Mouse (Mus musculus): Measurements from ENCODE around the gene Pramef20. TPM values are rescaled to one million over a fixed set of nuclear protein-coding genes. Genes with fewer than 3 reads are reported as not detected.
"Not testable (repeated sequence)": the region's sequence is repeated elsewhere in the genome, so short reads cannot be mapped to it uniquely, and the experiment has no call there.

Pramef20 gene
- not detected in 2 replicates for polyA plus RNA-seq (2016; fragmentation: Nextera tagmentation; extraction: Ambion mirVana)

DNA sequence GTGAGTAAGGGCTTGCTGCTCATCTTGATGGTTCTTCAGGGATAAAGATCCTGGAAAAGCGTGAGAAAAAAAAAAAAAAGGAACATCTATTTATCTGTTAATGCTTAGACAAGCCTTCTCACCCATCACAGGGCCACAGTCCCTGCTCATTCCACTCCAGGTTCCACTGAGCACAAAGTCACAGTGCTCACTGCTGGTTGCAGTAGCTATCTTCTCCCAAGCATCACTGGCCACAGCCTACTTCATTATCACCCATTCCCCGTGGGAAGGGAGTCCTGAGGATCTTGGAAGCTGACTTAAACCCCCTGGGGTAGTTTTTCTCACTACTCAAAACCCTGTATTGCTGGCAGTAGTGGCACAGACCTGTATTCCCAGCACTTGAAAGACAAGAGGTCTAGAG, at the start of gene Pramef20:
Gene Pramef20 (minus strand): TSS at position 23 of the 400 bp plus-strand sequence.
- no peaks in the 10 kb centered on the region for H3K4me1 ChIP-seq
- no peak for ATAC-seq (ENCODE audit: low FRiP score)
- H3K27me3 ChIP-seq = no peaks in the 10 kb centered on the region
- no peak within 1 kb of the TSS for H3K27ac ChIP-seq
- peaks cover 28% of the 10 kb centered on the region for H3K9me3 ChIP-seq (replicated peaks)
- H3K4me3 ChIP-seq = no peak within 1 kb of the TSS
- H3K4me2 ChIP-seq (replicated peaks) = no peak within 1 kb of the TSS
- H3K36me3 ChIP-seq = no peaks in the 10 kb centered on the region
- H3K9ac ChIP-seq = no peak within 1 kb of the TSS
- 53% methylated on average over 2 of the region's 2 CpGs for WGBS

DNA sequence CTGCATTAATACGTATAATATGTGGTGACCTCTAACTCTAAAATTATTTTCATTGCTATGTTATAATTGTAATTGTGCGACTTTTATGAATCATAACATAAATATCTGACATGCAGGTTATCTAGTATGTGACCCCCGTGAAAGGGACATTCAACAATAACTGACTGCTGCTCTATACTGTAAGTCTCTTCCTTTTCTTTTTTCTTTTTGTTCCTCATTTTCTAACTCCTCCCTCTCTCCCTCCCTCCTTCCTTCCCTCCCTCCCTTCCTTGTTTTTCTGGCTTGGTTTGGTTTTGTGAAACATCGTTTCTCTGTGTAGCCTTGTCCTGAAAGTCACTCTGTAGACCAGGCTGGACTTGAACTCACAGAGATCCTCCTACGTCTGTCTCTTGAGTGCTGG, 46.9 kb upstream of the Pramef20 start:
- no peak for ATAC-seq (ENCODE audit: low FRiP score)

DNA sequence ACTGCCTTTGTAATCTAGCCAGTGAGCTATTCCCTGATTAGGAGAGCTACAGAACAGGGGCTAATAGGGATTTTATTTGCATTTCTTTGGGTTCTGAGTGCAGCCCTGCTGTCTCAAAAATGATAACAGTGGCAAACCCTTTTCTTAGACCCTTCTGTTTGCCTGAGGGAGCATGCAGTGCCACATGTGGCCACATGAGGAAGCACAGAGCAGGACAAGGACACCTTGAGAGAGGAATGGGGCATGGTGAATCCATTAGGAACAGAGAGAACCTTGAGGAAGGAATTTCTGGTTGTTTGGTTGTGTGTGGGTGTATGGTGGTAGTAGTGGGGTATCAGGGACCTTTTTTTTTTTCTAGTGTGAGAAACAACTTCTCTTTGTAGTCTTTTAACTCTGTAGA, 42.9 kb upstream of the Pramef20 start:
- Histone ChIP-seq H3K36me3 (no peaks in the 10 kb centered on the region), H3K4me1 (no peaks in the 10 kb centered on the region), H3K27ac (no peak overlapping the region), H3K9me3 (replicated peaks) (peaks cover 27% of the 10 kb centered on the region), H3K4me2 (replicated peaks) (no peak overlapping the region), H3K4me3 (no peak overlapping the region), H3K27me3 (no peaks in the 10 kb centered on the region), H3K9ac (no peak overlapping the region)
- no peak for ATAC-seq (ENCODE audit: low FRiP score)

More for the DNA sequence above, 46.9 kb upstream of the Pramef20 start:
- no peak overlapping the region for H3K4me3 ChIP-seq
- H3K9ac ChIP-seq = no peak overlapping the region
- no peaks in the 10 kb centered on the region for H3K36me3 ChIP-seq
- WGBS = 82% methylated on average over 5 of the region's 5 CpGs
- peaks cover 22% of the 10 kb centered on the region; the same call in 1 of the 2 replicates for H3K9me3 ChIP-seq (replicated peaks)
- no peaks in the 10 kb centered on the region for H3K4me1 ChIP-seq
- H3K27ac ChIP-seq = no peak overlapping the region
- no peak overlapping the region for H3K4me2 ChIP-seq (replicated peaks)
- H3K27me3 ChIP-seq = no peaks in the 10 kb centered on the region

DNA sequence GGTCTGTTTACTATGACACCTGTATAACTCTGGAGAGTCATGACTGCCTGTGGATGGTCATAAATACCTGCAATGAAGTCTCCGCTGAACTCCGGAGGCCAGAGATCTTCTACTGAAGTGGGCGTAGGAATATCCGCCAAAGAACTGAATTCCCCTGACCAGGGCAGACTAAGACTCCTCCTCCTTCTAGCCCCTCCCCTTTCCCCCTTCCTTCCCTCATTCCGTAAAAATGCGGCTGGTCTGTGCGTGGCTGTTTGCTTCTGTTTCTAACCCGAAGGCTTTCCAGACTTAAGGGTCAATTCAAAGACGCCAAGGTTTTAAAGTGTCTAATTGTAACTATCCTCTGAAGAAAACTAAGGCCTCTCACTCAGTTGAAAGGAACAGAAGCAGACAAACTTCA, 30.6 kb upstream of the Pramef20 start, which contains the start of gene Pramef12:
Gene Pramef12 (minus strand): TSS at position 175 of the 400 bp plus-strand sequence.
- H3K4me3 ChIP-seq = no peak within 1 kb of the TSS
- no peak within 1 kb of the TSS for H3K9ac ChIP-seq
- no peak within 1 kb of the TSS for H3K4me2 ChIP-seq (replicated peaks)
- no peak within 1 kb of the TSS for H3K27ac ChIP-seq
- H3K9me3 ChIP-seq (replicated peaks) = 0 out of 2 replicates have a peak, but pooled peaks cover 14% of the 10 kb centered on the region
- no peak for ATAC-seq (ENCODE audit: low FRiP score)
- H3K36me3 ChIP-seq = no peaks in the 10 kb centered on the region
- H3K27me3 ChIP-seq = no peaks in the 10 kb centered on the region
- no peaks in the 10 kb centered on the region for H3K4me1 ChIP-seq
- 81% methylated on average over 9 of the region's 9 CpGs for WGBS

DNA sequence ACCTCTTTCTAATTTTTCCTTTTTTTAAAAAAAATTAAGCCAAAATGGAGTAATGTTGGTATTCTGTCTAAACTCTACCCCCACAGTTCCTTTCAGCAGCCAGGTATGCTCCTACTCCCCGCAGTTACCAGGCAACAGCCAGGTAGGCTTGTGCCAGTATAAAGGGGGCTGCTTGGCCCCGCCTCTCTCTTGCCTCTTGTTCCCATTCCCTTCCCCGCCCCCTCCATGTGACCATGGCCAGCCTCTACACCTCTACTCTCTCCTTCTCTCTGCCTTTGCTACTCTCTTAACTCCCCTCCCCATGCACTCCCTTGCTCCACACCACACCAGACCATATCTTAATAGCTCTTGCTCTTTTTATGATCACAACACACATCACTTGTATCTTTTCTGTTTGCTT, 28.5 kb upstream of the Pramef20 start:
- Histone ChIP-seq H3K4me1 (no peaks in the 10 kb centered on the region), H3K4me3 (no peak overlapping the region), H3K9ac (no peak overlapping the region), H3K27ac (no peak overlapping the region), H3K27me3 (no peaks in the 10 kb centered on the region), H3K36me3 (no peaks in the 10 kb centered on the region), H3K4me2 (replicated peaks) (no peak overlapping the region), H3K9me3 (replicated peaks) (0 out of 2 replicates have a peak, but pooled peaks cover 13% of the 10 kb centered on the region)
- ATAC-seq (ENCODE audit: low FRiP score) = no peak
- WGBS = 61% methylated on average over 3 of the region's 3 CpGs

DNA sequence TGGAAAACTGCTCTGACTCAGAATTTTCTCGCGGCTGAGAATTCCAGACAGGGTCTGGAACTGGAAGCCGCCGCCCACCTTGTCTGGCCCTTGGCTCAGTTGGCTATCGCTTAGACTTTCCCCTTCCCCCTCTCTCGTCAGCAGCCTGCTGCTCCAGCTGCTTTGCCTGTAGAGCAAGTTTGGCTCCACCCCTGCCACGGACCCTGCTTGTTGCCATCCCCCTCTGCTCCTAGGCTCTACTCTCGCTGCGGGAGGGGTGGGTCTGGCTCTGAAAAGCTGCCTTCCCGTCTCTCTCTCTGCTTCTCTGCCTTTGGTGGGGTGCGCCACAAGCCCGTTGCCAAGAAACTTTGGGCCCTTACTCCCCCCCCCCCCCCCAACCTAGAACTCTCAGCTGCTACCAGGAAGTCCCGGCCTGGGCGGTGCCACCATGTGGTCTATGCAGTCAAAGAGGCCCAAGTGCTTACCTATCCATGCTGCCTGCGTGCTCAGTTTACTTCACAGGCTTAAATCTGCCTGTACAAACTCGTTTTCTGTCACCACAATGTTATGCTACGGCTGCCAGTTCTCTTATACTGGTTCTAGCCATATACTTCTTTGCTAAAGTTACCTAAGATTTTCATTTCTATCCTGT, 26.8 kb upstream of the Pramef20 start:
- Histone ChIP-seq H3K4me2 (replicated peaks) (peak overlapping the region; percentile 39), H3K9ac (no peak overlapping the region), H3K27ac (no peak overlapping the region), H3K4me1 (no peaks in the 10 kb centered on the region), H3K36me3 (no peaks in the 10 kb centered on the region), H3K4me3 (peak overlapping the region; percentile 14; the same call in 1 of the 2 replicates), H3K27me3 (no peaks in the 10 kb centered on the region), H3K9me3 (replicated peaks) (0 out of 2 replicates have a peak, but pooled peaks cover 8% of the 10 kb centered on the region)
- WGBS = 10% methylated on average over 17 of the region's 17 CpGs
- no peak for ATAC-seq (ENCODE audit: low FRiP score)

DNA sequence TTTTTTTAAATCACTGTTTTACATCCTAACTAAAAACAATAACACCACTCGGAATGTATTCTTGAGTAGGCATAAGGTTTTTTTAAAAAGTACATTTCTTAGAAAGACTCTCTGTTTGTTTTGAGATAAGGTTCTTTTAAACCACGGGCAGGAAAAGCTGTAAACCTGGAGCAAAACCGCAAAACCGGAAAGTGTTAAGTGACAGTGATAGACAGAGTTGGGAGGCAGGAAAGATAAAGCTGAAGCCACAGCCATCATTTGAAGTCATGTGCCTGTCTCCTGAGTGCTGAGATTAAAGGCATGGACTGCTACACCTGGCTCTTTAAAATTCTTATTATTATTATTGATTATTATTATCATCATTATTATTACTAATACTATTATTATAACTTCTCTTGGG, 25.0 kb upstream of the Pramef20 start:
- no peaks in the 10 kb centered on the region for H3K4me1 ChIP-seq
- WGBS = 83% methylated on average over 4 of the region's 4 CpGs

DNA sequence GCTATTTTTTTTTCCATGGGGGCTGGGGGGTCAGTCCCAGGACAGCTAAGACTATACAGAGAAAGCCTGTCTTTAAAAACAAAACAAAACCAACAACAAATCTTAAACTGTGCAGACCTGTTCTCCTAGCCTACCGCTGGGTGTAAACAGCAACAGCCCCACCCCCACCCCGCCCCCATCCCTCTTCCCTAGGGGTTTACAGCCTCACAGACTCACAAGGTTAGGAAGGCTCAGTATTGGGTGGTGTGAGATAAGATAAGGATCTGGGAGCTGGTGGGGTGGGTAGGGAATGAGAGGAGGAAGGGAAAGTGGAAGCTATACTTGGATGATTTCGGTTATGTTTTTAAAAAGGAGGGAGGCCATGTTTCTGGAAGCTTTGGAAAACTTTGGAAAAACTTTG, 18.6 kb upstream of the Pramef20 start:
- Histone ChIP-seq H3K27me3 (no peaks in the 10 kb centered on the region), H3K27ac (no peak overlapping the region), H3K4me2 (replicated peaks) (no peak overlapping the region), H3K4me3 (no peak overlapping the region), H3K4me1 (no peaks in the 10 kb centered on the region), H3K9me3 (replicated peaks) (peaks cover 27% of the 10 kb centered on the region), H3K9ac (no peak overlapping the region), H3K36me3 (no peaks in the 10 kb centered on the region)
- 39% methylated on average over 3 of the region's 3 CpGs for WGBS
- ATAC-seq (ENCODE audit: low FRiP score) = no peak

More for the DNA sequence above, 25.0 kb upstream of the Pramef20 start:
- Histone ChIP-seq H3K4me3 (no peak overlapping the region), H3K9ac (no peak overlapping the region), H3K36me3 (no peaks in the 10 kb centered on the region), H3K4me2 (replicated peaks) (no peak overlapping the region), H3K27me3 (no peaks in the 10 kb centered on the region), H3K27ac (no peak overlapping the region), H3K9me3 (replicated peaks) (0 out of 2 replicates have a peak, but pooled peaks cover 3% of the 10 kb centered on the region)
- ATAC-seq (ENCODE audit: low FRiP score) = no peak

DNA sequence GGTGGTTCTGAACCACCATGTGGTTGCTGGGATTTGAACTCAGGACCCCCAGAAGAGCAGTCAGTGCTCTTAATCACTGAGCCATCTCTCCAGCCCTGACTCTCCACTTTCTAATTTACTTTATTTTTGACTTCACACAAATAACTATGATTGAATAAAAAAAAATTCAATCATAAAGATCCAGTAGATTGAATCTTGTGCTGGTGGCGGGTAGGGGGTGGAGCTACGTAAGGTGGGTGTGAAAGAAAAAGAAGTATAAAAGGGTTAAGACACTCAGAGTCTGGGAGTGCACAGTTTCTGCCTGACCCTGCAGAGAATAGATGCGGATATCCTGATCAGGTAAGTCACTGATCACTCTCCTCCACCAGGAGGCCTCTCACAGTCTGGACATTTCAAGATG, 20.1 kb downstream of the Pramef20 start, which contains the start of gene Gm13119:
Gene Gm13119 (plus strand): TSS at position 301 of the 400 bp plus-strand sequence.
- WGBS = 90% methylated on average over 3 of the region's 3 CpGs
- H3K4me1 ChIP-seq; H3K27ac ChIP-seq; H3K9me3 ChIP-seq (replicated peaks); H3K36me3 ChIP-seq; H3K4me2 ChIP-seq (replicated peaks); ATAC-seq (ENCODE audit: low FRiP score); H3K9ac ChIP-seq; H3K27me3 ChIP-seq; H3K4me3 ChIP-seq: not testable (repeated sequence)

DNA sequence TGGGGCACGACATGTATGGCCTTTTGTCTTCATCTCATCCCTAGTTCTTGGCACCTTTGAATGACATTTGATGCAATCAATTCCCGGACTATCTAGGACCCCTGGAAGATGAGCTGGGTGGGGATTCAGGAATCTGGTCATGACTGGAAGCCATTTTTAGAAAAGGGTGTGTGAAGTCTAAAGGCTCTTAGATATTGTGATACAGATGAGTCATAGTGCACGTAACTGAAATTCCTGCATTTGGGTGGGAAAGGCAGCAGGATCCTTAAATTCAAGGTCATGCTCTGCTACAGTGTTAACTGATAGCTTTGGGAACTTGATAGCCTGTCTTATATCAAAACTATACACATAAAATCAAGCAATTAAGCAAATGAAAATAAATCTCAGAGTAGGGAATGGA, 41.9 kb downstream of the Pramef20 start:
- H3K9ac ChIP-seq; H3K9me3 ChIP-seq (replicated peaks); ATAC-seq (ENCODE audit: low FRiP score); H3K4me1 ChIP-seq; H3K27me3 ChIP-seq; H3K27ac ChIP-seq; H3K4me2 ChIP-seq (replicated peaks); H3K4me3 ChIP-seq; H3K36me3 ChIP-seq: not testable (repeated sequence)
- WGBS = 62% methylated on average over 3 of the region's 3 CpGs

DNA sequence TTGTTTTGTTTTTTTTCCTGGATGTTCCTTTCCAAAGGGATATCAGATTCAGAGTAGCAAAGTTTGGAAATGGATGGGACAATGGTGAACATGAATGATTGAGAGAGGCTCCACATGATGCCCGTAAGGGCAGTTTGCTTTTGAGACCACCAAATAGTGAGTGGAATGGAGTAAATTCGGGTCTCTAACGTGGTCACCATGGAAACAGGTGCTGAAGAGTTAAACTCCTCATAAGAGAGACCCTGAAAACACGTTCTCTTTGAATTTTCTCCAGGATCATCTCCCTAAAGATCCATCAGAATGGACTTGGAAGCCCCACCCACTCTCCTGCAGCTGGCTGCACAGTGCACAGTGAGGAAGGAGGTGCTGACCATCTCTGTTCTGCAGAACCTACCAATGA, 47.8 kb downstream of the Pramef20 start, which contains the start of gene Gm13128:
Gene Gm13128 (plus strand): TSS at position 301 of the 400 bp plus-strand sequence.
- not testable (repeated sequence) for H3K9ac ChIP-seq; H3K27me3 ChIP-seq; H3K4me2 ChIP-seq (replicated peaks); H3K4me1 ChIP-seq; H3K36me3 ChIP-seq; H3K27ac ChIP-seq; H3K4me3 ChIP-seq; H3K9me3 ChIP-seq (replicated peaks); ATAC-seq (ENCODE audit: low FRiP score)
- WGBS = 62% methylated on average over 4 of the region's 4 CpGs
